In the genomic region with DNA sequence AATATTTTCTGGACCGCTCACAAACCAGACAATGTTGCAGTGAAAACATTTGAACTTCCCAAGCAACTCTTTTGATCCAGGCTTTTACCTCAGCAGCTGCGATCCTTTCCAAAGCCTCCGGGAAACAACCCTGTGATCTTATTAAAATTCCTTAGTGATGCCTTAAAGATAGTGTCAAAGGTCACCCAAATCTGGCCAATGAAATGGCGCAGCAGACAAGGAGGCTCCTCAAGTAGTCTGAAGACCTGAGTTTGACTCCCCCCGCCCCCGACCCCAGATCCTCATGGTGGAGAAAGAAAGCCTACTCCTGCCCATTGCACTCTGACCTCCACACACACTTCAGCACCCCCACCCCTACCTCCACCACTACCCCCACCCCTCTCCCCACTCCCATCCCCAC, we compare ENCODE assay signal across 20 mouse cellular contexts. TPM values are rescaled to one million over a fixed set of nuclear protein-coding genes. Genes with fewer than 3 reads are reported as not detected.
DNase-seq lines count a peak whose midpoint lies in the region; ATAC-seq and TF ChIP-seq lines count a peak whose summit lies in the region.
"Had no signal": no experiment of that assay in that cellular context is flagged by ENCODE, and none has a peak within 500 bp of the region (broad histone marks: within the 10 kb centered on the region; RNA-seq: fewer than 3 reads in every experiment).

No protein-coding gene starts in this region.

- H3K9me3 ChIP-seq in midbrain, embryonic 11.5 days (ENCODE audit: control insufficient read depth, low read length), result no peaks in the 10 kb centered on the region
- H3K9me3 ChIP-seq in midbrain, embryonic 15.5 days, result no peaks in the 10 kb centered on the region
- H3K9me3 ChIP-seq: hindbrain, embryonic 13.5 days; megakaryocyte, embryonic 14.5 days; neural tube, embryonic 12.5 days had no signal

- ATAC-seq in midbrain, embryonic 11.5 days (ENCODE audit: low FRiP score), result no peak
- ATAC-seq in midbrain, embryonic 15.5 days (replicated peaks), result no peak
- ATAC-seq: forebrain, embryonic 16.5 days; intestine, embryonic 16.5 days; liver, postnatal 0 days had no signal

- no peaks in the 10 kb centered on the region for H3K36me3 ChIP-seq in heart, adult 2 months (ENCODE audit: control insufficient read depth, insufficient read depth, low read length)
- no peaks in the 10 kb centered on the region for H3K36me3 ChIP-seq in midbrain, embryonic 11.5 days (ENCODE audit: control insufficient read depth, insufficient read depth, low read length)
- H3K36me3 ChIP-seq in midbrain, embryonic 15.5 days (replicated peaks), result no peaks in the 10 kb centered on the region
- H3K36me3 ChIP-seq: hindbrain, embryonic 13.5 days; neural tube, embryonic 12.5 days had no signal

- DNase-seq in heart, adult 11 months, result peak; percentile 11
- no peak for DNase-seq in heart, adult 2 months
- DNase-seq in midbrain, embryonic 11.5 days (ENCODE audit: low spot score, missing footprints), result peak; percentile 81
- DNase-seq in embryo, embryonic 9.5 days (ENCODE audit: extremely low spot score), result peak; percentile 39
- DNase-seq in lung, adult 2 months, result no peak
- no peak for DNase-seq in c-Kit-positive CD71-positive TER-119-positive erythroid progenitor cells, embryonic 14.5 days (ENCODE audit: low spot score)
- DNase-seq: adrenal gland, adult 8-10 months; cerebellum, adult 9-10 months; heart, postnatal 10 days; liver, postnatal 0 days; lung, postnatal 14 days; right cerebral cortex, adult 18-20 months; thymus, postnatal 36 days had no signal

- intact Hi-C loops in heart, adult 2 months (cut with DNase I), result loop anchor here (5.0 to 10.0 kb wide), 2 partner anchors 283 to 445 kb away; no protein-coding TSS in a partner anchor

- no peak for TF ChIP-seq CTCF in heart, adult 2 months (IDR thresholded peaks at IDR 0.05)
- no peak for TF ChIP-seq CTCF in lung, adult 2 months (IDR thresholded peaks at IDR 0.05; ENCODE audit: insufficient read depth, low read length)

- no peak for TF ChIP-seq EP300 in heart, adult 2 months (IDR thresholded peaks at IDR 0.05; ENCODE audit: insufficient read depth, low read depth, low read length)

- H3K27me3 ChIP-seq in heart, adult 2 months (ENCODE audit: control insufficient read depth, insufficient read depth, low read length), result no peaks in the 10 kb centered on the region
- no peaks in the 10 kb centered on the region; the same call in 1 of the 2 replicates for H3K27me3 ChIP-seq in midbrain, embryonic 11.5 days (ENCODE audit: control insufficient read depth, insufficient read depth, low read length)
- H3K27me3 ChIP-seq in midbrain, embryonic 15.5 days (replicated peaks), result no peaks in the 10 kb centered on the region
- H3K27me3 ChIP-seq: hindbrain, embryonic 13.5 days; neural tube, embryonic 12.5 days had no signal

- H3K27ac ChIP-seq in heart, adult 2 months, result no peak overlapping the region
- no peak overlapping the region; the same call in 1 of the 2 replicates for H3K27ac ChIP-seq in midbrain, embryonic 11.5 days (ENCODE audit: low read depth, low read length)
- H3K27ac ChIP-seq in midbrain, embryonic 15.5 days, result no peak overlapping the region
- H3K27ac ChIP-seq: hindbrain, embryonic 13.5 days; neural tube, embryonic 12.5 days had no signal

- TF ChIP-seq POLR2A in heart, adult 2 months (IDR thresholded peaks at IDR 0.05; ENCODE audit: insufficient read depth, low read depth, low read length), result no peak
- no peak for TF ChIP-seq POLR2A in lung, adult 2 months (IDR thresholded peaks at IDR 0.05; ENCODE audit: borderline replicate concordance, extremely low read depth, low read depth, low read length)

- no peak overlapping the region for H3K4me2 ChIP-seq in midbrain, embryonic 11.5 days
- no peak overlapping the region for H3K4me2 ChIP-seq in midbrain, embryonic 15.5 days
- H3K4me2 ChIP-seq: heart, embryonic 11.5 days; hindbrain, embryonic 13.5 days; neural tube, embryonic 12.5 days had no signal

- no peak overlapping the region for H3K9ac ChIP-seq in heart, adult 2 months (ENCODE audit: low read depth, low read length)
- H3K9ac ChIP-seq in midbrain, embryonic 11.5 days (ENCODE audit: low read length), result no peak overlapping the region
- H3K9ac ChIP-seq in midbrain, embryonic 15.5 days, result no peak overlapping the region
- H3K9ac ChIP-seq: hindbrain, embryonic 13.5 days; liver, postnatal 0 days; neural tube, embryonic 12.5 days had no signal

- H3K4me1 ChIP-seq in heart, adult 2 months (ENCODE audit: control insufficient read depth, insufficient read depth, low read length), result peaks cover 5% of the 10 kb centered on the region
- H3K4me1 ChIP-seq in midbrain, embryonic 11.5 days (ENCODE audit: control insufficient read depth, insufficient read depth, low read length), result peaks cover 4% of the 10 kb centered on the region; the same call in 1 of the 2 replicates
- peaks cover 6% of the 10 kb centered on the region; the same call in 1 of the 2 replicates for H3K4me1 ChIP-seq in midbrain, embryonic 15.5 days
- no peaks in the 10 kb centered on the region for H3K4me1 ChIP-seq in lung, adult 2 months (ENCODE audit: control insufficient read depth, insufficient read depth, low read length)
- H3K4me1 ChIP-seq: neural tube, embryonic 12.5 days had no signal

- 53% methylated on average over 6 of the region's 6 CpGs for WGBS in heart, adult 2 months
- 12% methylated on average over 6 of the region's 6 CpGs for WGBS in midbrain, embryonic 11.5 days
- 13% methylated on average over 6 of the region's 6 CpGs for WGBS in midbrain, embryonic 15.5 days
- 42% methylated on average over 6 of the region's 6 CpGs for WGBS in lung, adult 2 months

- H3K4me3 ChIP-seq in heart, adult 2 months, result no peak overlapping the region
- no peak overlapping the region for H3K4me3 ChIP-seq in midbrain, embryonic 11.5 days (ENCODE audit: low read depth, low read length)
- H3K4me3 ChIP-seq in midbrain, embryonic 15.5 days, result no peak overlapping the region
- no peak overlapping the region for H3K4me3 ChIP-seq in lung, adult 2 months (replicated peaks; ENCODE audit: extremely low read depth, low read depth, low read length)
- H3K4me3 ChIP-seq: hindbrain, embryonic 13.5 days; megakaryocyte, embryonic 14.5 days; neural tube, embryonic 12.5 days had no signal

- H3K79me2 ChIP-seq in heart, adult 2 months (replicated peaks; ENCODE audit: control insufficient read depth, insufficient read depth, low read length), result no peaks in the 10 kb centered on the region

RNA-seq across cellular contexts. Expression of a gene that starts 12.5 kb away (rescaled TPM):
- total RNA-seq in heart, adult 2 months (2021), result 100 to 1,000 TPM in 1 of 2 experiments, 10 to 100 TPM in 1; 85.8 to 101 TPM
- 70.1 and 94.1 TPM in 2 replicates for polyA plus RNA-seq in heart, adult 2 months (2012; rRNA removed)
- polyA plus RNA-seq in midbrain, embryonic 11.5 days (2014; fragmentation: Nextera tagmentation; extraction: Ambion mirVana), result 96.7 and 97.2 TPM in 2 replicates
- polyA plus RNA-seq in midbrain, embryonic 15.5 days (2015; fragmentation: Nextera tagmentation; extraction: Ambion mirVana), result 65.8 and 71.8 TPM in 2 replicates
- 69.3 and 73.6 TPM in 2 replicates for polyA plus RNA-seq in lung, adult 2 months (2012; rRNA removed)

RNA-seq across cellular contexts. Expression of a gene that starts 40.9 kb away (rescaled TPM):
- 1 to 10 TPM; 5.0 to 6.2 TPM for total RNA-seq in heart, adult 2 months (2021)
- polyA plus RNA-seq in heart, adult 2 months (2012; rRNA removed), result 5.3 and 5.6 TPM in 2 replicates
- polyA plus RNA-seq in midbrain, embryonic 11.5 days (2014; fragmentation: Nextera tagmentation; extraction: Ambion mirVana), result 52.4 and 52.5 TPM in 2 replicates
- 32.8 and 36.3 TPM in 2 replicates for polyA plus RNA-seq in midbrain, embryonic 15.5 days (2015; fragmentation: Nextera tagmentation; extraction: Ambion mirVana)
- 12.3 and 14.1 TPM in 2 replicates for polyA plus RNA-seq in lung, adult 2 months (2012; rRNA removed)

Comparison
In these comparisons a context has a peak if more than half of its experiments do, and no peak if none do; other contexts are left out.
1. DNase-seq: peak in heart, adult 11 months (single experiment), midbrain, embryonic 11.5 days (single experiment) and embryo, embryonic 9.5 days (single experiment); none in heart, adult 2 months (0 of 2), lung, adult 2 months (single experiment) and c-Kit-positive CD71-positive TER-119-positive erythroid progenitor cells, embryonic 14.5 days (single experiment).